Mouse (Mus musculus): ENCODE data around the gene Rpia.
"Not testable (repeated sequence)": the region's sequence is repeated elsewhere in the genome, so short reads cannot be mapped to it uniquely, and the experiment has no call there.

Rpia gene

DNA sequence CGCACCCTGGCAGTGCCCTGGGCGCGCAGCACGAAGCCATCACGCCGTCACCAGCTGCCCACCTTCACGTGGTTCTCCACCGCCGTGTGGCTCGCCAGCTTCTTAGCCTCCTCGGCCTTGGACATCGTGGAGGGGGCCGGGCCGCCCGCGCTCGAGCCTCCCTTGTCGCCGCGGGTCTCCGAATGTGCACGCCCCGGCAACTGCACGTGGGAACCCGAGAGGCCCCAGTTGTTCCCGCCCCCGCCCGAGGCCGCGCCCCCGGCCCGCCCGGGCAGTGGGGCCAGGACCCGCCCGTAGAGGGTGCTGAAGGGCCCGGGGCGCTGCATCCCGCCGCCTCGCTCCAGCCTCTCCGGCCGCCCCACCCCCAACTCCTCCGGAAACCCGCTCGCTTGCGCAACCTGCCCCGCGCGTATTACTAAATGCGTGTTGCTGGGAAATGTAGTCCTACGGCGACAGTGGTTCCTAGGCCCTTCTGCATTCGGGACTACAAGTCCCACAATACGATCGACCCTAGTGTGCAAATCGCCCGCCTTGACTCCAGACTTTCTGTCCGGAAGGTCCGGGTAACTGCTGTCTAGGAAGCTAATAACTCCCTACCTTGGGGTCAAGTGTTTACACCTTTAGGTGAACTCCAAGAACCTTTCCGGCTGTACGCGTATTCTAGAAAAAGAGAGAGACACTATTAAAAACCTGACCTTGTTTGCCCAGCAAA lies at the start of gene Rpia:
Gene Rpia (minus strand): TSS at position 409 of the 712 bp plus-strand sequence.
- DNase-seq, result peak; percentile 100

DNA sequence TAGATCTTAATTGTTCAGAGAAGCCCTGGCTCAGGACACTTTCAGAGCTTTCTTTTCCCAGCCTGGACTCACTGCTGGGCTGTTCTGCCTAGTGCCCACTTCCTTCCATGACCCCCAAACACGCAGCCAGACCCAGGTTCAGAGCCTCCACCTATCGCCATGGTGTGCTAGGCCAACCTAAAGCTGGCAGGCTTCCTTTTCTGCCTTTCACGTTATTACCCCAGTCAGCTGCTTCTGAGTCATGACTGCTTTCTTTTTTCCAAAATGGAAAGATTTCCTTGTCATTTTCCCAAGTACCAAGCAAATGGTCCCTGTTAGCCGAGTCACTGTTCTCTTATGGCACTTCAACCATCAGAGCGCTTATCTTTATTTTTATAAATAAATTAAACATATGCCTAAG lies 48.2 kb upstream of the Rpia start:
- no peak for DNase-seq

DNA sequence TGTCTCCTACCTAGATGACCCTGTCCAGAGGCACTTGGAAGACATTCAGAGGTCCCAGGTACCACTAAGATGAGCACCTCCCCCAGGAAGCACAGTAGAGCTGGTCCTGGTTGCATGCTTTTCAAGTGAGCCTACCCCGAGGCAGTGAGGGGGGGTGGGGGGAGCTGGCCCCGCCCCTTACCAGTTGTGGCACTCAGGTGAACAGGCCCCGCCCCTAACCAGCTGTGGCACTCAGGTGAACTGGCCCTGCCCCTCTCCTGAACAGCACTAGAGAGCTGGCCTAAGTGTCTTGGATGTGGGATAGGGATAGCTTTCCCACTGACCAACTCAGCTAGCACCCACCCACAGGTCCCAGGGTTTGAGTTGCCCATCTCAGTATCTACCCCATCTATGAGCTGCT lies 46.5 kb upstream of the Rpia start:
- DNase-seq, result peak; percentile 19 to 21

DNA sequence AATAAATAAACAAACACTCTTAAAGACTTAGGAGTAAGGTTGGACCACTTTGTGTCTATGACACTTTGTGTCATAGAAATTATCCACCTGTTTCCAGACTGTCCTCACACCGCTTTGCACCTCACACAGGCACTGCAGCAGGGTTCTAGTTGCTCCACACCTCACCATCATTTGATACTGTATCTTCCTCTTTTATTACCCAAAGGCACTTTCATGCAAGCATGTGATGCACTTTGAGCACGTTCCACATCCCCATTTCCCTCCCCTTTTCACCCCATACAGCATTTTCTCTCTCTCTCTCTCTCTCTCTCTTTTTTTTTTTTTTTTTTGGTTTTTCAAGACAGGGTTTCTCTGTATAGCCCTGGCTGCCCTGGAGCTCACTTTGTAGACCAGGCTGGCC lies 45.3 kb upstream of the Rpia start:
- DNase-seq, result no peak

DNA sequence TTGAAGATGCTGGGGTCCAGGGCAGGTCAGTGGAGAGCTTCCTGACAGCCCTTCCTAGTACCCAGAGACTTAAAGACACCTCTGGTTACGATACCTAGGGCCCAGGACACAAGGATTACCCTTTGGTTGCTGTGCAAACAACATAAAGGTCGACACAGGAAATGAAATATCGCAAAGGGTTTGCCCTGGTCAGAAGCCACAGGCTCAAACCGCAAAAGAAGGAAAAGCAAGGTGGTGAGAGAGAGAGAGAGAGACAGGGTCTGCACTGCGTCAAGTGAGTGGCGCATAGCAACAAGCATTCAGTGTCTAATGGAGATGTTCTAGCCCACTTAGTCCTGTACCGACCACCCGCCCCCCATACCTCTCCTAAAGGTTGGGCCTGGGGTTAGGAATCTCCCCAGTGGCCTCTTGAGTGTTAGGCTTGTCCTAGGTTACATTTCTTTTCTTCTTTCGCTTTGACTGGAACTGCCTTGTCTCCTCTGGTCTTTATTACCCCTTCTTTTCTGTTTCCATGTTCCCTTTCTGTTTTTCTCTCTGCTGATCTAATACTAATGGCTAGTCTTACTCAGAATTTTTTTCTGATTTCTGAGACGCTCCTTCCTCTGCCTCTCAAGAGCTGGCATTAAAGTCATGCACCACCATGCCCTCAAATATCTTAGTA lies 39.3 kb upstream of the Rpia start:
- DNase-seq, result no peak

DNA sequence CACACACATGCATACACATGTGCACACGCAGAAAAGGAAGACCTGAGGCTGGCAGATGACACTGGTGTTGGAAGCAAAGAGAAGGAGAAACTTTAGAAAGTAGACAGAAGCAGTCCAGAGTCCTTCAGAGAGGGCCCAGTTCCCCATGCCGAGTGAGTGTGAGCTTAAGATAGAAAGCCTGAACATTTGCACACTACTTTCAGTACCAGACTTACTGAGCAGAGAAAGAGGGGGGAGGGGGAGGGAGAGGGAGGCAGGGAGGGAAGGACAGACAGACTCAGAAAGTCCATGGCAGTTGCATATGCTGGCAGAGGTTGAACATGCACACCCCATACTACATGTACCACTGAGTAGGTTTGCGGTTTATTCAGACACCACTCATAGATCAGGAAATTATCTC lies 38.5 kb upstream of the Rpia start:
- DNase-seq, result no peak

DNA sequence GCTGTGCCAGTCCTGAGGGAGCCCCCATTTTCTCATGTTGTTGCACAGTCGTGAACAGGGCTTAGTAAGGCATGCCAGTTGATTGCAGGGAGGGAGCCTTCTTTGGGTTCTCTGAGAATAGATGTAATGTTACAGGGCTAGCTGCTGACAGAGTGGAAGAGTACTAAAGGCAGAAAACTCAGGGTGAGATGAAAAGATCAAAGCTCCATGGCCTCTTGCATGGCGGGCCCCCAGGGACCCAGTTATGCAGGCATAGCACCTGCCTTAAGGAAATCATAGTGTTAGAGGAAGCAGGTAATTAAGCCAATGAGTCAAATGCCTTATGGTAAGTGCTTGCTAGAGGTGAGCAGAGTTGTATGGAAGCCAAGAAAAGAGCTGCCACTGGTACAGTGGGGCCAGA lies 37.4 kb upstream of the Rpia start:
- DNase-seq, result no peak

DNA sequence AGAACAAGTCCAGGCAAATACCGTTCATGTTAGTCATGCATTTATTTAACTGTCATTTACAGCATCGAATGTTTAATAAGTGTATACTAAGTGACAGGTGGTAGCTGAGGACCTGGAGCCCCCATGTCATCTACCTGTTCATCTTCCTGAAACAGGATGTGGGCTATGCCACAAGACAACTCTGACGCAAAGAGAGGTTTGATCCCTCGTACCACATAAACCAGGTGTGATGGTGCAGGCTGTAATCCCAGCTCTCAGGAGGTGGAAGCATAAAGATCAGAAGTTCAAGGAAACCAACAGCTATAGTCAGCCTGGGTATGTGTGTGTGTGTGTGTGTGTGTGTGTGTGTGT lies 32.9 kb upstream of the Rpia start:
- no peak for DNase-seq

DNA sequence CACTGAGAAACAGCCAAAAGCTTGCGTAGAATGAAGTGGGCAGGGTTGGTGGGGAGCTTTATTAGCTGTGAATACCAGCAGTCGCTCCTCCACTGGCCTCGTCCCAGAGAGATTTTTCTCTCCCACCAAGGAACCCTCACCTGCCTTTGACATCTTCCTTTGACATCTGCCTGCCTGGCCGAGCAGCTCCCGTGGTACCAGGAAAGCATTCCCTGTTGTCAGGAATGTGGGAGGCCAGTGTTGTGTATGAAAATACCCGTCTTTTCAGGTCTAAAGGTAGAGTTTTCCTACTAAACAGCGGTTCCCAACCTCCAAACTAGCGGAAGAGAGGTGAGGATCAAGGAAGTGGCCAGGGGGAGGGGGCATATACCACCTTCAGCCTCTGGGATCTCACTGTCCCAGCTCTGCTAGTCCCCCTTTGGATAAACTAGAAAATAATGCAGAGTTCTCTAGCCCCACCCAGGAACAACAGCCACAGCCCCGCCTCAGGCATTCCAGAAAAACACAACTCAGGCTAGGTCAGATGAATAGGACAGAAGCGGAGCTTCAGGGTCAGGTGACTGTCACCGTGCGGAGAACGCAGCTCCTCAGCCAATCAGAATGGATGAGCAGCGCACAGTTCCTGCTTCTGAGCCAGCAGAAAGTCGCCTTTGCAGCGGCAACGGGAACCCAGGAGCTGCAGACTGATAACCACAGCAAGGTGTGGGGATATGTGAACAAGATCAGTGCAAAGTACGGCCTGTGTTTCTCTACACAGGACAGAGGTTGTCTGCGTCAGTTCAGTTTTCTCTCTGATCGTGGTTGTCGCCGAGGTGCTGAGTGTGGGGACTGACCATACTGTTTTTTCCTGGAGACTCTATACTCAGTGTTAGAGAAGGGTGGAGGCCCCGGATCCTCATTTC lies 32.3 kb upstream of the Rpia start:
- DNase-seq, result peak; percentile 64 to 78

DNA sequence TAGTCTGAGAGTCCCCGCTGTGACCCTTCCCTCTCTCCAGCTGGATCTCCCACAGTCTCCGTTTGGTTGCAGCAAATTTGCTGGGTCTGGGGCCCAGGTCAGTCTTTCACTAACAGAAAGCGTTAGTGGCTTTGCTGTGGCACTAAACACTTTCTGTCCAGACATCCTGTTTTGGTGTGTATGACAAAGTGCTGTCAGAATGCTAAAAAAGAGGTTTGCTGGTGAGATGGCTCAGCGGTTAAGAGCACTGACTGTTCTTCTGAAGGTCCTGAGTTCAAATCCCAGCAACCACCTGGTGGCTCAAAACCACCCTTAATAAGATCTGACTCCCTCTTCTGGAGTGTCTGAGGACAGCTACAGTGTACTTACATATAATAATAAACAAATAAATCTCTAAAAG lies 31.2 kb upstream of the Rpia start:
- not testable (repeated sequence) for DNase-seq

DNA sequence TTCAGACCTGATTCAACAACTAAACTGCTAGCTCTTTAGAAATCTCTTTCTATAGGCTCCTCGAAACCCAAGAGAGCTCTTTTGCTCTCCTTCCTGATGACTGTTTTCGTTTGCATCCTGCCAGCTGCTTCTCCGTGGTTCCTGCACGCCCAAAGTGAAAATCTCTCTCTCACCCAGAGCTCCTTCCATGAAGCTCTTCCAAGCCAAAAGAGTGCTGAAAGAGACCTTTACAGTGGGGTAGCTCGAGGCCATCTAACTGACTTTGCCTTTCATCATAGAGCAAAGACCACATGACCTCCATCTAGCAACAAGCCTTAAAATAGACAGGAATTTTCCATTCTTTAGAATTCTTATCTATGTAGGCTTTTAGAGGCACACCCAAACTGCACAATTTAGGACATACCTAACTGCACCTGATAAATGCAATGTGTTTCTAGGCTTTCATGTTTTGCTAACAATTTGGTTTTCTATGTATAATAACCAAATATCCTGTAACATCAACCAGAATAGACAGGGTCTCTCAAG lies 30.4 kb upstream of the Rpia start:
- DNase-seq, result no peak

DNA sequence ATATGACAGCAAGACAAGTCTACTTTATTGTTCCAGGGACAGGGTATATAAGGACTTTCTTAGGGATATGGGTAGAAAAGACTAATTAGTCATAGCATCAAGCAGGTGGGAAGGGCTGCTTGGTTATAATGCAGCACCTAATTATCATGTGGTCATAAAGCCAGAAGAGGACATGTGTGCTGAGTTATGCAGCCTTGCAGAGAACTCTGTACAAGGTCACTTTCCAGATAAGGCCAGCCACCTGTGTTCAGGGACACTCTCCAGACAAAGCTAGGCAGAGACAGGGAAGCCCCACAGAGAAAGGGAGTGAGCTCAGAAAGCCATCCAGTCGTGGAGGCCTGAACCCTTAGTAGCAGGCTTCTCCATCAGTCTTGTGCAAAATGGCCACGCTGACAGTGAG lies 29.5 kb upstream of the Rpia start:
- no peak for DNase-seq

DNA sequence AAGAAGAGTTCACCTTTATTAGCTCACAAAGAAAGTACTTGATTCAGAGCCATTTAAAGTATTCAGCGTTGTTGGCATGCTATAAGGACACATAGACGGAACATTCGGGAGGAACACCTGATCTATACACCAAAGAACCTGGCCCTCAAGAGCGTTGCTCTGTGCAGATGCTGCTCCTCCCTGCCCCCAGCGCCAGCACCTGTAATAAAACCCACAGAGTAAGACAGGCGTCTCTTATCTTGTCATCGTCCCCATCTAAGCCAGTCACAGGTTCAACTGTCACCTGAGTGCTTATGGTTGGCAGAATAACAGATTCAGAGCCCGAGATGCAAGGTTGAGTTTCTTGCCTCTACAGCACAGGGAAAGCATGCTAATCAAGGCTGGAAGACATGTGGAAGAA lies 23.4 kb upstream of the Rpia start:
- no peak for DNase-seq

DNA sequence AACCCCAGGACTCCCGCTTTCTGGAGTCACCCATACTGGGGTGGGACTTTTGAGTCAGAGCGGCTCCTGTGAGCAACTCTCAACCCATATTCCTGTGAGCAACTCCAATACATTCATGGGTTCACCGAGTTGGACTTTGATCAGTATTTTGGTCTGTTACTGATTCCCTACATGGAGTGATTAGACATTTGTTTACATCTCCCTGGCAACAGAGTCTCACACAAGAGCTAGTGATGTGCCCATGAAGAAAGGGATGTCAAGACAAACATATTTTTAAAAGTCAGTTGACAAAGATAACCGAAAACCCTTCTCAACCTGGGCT lies 22.6 kb upstream of the Rpia start:
- DNase-seq, result no peak

DNA sequence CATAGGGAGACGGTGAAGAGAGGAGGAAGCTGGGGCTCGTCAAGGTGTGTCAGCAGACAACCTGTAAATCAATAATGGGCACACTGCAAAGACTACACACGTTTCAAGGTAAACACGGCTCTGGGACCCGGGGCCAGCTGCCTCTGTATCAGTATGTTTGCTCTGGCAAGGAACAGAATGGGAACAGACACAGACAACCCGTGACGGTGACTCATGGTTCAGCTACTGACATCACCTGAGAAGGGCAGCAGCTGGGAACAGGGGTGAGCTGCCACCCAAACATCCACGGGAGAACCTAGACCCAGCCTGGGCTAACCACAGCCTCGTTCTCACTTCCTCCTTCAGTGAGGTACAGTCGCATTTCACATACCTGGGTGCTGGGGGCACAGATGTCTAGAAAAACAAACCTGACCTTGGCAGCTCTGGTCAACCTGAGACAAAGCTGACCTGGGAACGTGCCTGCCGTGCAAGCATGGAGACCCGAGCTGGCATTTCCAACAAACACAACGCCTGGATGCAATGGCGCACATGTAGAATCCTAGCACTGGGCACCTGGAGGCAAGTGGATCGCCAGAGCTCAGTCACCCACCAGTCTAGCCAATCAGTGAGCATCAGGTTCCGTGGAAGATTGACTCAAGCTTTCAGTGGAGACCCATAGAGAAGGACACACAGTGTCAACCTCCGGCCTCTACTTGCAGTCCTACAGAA lies 22.0 kb upstream of the Rpia start:
- DNase-seq, result peak; percentile 16 to 44

DNA sequence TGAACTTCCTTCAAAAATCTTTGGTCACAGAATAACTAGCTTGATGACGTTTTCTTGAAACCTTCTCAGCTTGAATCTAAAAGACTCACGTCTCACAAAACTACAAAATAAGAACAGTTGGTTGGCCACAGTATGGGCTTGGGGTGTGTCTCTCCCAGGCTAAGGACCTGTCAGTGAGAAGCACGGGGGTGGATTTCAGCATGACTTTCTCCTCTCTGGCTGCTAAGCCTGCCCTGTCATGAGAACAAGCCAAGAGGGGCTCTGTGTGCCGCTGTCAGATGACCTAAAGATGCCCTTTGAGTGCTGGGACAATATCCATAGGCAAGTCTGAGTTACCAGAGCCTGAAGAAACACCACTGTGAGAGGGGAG lies 20.5 kb upstream of the Rpia start:
- peak; percentile 41 to 61 for DNase-seq

DNA sequence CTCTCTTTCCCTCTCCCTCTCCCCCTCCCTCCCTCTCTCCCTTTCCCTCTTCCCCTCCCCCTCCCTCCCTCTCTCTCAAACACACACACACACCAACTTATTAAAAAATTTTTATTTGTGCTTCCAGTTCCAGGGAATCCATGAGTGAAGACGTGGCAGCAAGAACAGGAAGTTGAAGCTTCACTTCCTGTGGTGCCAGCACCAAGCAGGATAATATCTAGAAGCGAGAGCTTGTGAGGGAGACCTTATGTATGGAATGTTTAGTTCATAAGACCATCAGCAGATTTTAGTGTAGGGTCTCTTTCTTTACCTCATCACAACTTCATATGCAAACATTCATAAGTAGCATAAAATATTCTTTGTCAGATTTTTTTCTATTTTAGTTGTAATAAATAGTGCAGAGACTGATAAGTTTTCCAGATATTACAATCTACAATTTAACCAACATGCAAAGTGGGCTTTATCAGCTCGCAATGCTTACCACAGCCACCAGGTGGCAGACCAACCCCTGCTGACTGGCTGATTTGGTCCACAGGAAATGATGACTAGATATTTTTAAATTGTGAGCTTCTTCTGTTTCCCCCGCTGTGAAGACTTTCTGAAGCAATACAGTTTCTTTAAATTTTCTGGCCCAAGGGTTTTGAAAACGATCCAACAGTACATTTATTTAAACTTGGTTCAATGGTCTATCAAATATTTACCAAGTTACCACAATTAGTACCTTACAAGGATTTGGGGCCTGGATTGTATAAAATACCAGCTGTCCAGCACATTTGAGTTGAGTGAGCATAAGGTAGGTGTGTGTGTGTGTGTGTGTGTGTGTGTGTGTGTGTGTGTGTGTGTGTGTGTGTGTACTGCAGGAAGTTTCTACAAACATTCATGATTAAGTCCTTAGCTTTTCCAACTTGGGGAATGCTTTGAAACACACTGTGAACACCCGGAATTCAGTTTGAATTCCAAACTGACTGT lies 19.8 kb upstream of the Rpia start:
- peak; percentile 91 for DNase-seq

DNA sequence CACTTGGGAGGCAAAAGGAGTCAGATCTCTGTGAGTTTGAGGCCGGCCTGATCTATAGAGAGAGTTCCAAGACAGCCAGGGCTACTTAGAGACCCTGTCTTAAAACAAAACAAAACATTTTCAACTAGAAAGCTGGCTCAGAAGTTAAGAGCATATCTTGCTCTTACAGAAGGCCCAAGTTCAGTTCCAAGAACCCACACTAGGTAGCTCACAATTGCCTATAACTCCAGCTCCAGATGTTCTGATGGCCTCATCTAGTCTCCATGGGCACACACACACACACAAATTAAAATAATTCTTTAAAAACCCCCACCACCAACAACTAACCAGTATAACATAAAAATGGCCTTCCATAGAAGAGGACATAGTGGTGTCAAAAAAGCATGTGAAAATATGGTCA lies 18.5 kb upstream of the Rpia start:
- DNase-seq, result no peak

DNA sequence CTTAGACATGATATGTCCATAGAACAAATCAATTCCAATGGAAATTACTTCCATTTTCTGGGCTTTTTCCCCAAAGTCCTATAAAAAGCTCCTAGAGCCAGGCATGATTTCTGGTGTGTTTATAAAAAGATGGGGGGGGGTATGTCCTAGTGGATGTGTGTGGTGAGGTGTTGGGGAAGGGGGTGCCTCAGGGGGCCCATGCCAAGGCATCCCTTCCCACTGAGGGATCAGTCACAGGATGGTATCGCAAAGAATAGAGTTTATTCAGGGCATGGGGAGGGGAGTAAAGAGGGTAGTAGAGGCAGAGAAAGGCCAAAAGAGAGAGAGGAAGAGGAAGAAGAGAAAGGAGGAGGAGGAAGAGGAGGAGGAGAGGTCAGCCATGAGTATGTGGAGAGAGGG lies 14.5 kb upstream of the Rpia start:
- DNase-seq, result no peak

DNA sequence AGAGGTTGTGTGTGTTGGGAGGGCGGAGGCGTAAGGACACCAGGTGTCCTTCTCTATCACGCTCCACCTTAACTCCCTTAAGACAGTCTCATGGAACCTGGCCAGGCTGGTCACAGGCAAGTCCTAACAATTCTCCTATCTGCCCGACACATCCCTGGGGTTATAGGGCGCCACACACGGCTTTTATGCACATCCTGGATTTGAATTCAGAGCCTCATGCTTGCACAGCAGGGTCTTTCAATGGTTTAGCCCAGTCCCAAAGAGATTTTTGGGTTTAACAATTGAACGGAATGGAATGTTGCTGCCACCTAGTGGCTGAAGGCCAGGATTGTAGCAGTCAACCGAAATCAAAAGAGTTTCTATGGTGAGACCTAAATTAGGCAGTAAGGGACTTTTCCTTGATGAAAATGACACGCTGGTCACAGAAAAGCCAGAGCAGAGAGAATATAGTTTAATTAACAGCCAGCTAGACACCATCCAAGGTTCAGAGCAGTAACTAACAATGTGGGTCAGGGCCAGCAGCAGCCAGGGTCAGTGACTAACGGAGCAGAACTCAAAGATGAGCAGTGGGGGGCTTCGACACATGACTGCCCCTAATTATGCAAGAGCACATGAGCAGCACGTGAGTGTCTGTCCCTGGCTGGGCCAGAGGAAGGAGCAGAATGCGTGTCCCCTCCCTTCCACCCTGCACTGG lies 13.9 kb upstream of the Rpia start:
- DNase-seq, result peak; percentile 73 to 80

DNA sequence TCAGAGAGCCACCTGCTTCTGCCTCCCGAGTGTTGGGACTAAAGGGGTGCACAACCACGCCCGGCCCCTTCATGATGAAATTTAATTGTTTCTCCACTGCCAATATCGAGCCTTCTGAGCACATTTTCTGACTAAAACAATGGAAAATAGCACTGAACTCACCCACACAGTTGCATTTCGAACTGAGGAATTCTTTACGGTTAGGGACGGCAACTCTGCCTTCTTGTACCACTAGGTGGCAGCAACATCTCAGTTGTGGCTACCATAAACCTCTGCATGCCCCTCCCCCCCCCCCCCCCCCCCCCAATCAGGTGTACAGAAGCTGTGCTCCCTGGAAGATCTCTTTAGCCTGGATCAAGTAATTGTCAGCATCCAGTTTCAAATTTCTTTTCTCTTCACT lies 13.2 kb upstream of the Rpia start:
- peak; percentile 77 to 82 for DNase-seq
